Mouse (Mus musculus): Measurements from ENCODE around the gene Cd24a. TPM values are rescaled to one million over a fixed set of nuclear protein-coding genes. Genes with fewer than 3 reads are reported as not detected.

Cd24a gene
- polyA plus RNA-seq, 1 experiment from 2014 or later, result 425 TPM

DNA sequence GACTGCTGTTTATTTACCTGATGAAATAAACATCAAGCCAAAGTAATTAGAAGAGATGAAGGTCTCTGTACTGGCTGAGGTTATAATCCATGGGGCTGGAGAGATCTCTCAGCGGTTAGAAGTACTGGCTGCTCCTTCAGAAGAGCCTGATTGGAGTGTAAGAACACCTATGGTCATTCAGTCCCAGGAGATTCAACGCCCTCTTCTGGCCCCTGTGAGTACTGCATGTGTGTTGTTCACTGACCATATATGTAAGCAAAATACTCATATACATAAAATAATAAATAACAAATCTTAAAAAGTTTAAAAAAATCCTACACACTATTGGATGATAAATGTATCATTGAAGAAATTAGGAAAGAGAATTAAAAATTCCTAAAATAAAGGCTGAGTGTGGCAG lies 17.3 kb upstream of the Cd24a start:
- Histone ChIP-seq H3K9ac (no peak overlapping the region), H3K36me3 (no peaks in the 10 kb centered on the region), H3K27me3 (no peaks in the 10 kb centered on the region), H3K9me3 (replicated peaks) (no peaks in the 10 kb centered on the region), H3K27ac (no peak overlapping the region), H3K4me1 (no peaks in the 10 kb centered on the region), H3K4me3 (replicated peaks) (no peak overlapping the region), H3K4me2 (no peak overlapping the region)
- no peak for ATAC-seq (replicated peaks; ENCODE audit: low FRiP score)
- WGBS, result 38% methylated on average over 2 of the region's 2 CpGs

DNA sequence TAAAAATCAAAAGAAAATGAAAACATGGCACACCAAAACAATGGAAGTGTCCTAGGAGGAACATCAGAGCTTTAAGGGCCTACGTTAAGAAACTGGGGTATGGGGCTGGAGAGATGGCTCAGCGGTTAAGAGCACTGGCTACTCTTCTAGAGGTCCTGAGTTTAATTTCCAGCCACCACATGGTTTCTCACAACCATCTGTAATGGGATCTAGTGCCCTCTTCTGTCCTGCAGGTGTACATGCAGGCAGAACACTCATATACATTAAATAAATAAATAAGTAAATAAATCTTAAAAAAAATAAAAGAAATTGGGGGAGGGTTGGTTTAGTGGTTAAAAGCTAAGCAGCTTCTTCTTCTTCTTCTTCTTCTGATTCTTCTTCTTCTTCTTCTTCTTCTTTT lies 16.8 kb upstream of the Cd24a start:
- no peak overlapping the region for H3K27ac ChIP-seq
- H3K27me3 ChIP-seq, result no peaks in the 10 kb centered on the region
- H3K36me3 ChIP-seq, result no peaks in the 10 kb centered on the region
- no peak overlapping the region for H3K4me2 ChIP-seq
- no peaks in the 10 kb centered on the region for H3K9me3 ChIP-seq (replicated peaks)
- no peak for ATAC-seq (replicated peaks; ENCODE audit: low FRiP score)
- H3K9ac ChIP-seq, result no peak overlapping the region
- 90% methylated on average over 2 of the region's 2 CpGs for WGBS
- H3K4me3 ChIP-seq (replicated peaks), result no peak overlapping the region
- no peaks in the 10 kb centered on the region for H3K4me1 ChIP-seq

DNA sequence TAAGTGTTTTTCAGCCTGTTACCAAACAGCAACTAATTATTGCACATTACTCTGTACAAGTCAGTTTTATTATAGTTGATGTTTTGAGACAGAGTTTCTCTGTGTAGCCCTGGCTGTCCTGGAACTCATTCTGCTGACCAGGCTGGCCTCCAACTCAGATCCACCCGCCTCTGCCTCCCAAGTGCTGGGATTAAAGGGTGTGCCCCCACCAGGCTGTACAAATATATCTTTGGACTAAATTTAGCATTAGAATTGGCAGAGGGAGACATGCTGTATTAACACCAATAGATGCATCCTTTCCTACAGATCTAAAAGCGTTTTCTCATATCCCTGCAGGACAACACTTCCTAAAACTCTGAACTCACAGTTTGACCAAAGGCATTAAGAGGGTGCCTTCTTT lies 3.7 kb upstream of the Cd24a start:
- ATAC-seq (replicated peaks; ENCODE audit: low FRiP score), result no peak
- WGBS, result 79% methylated on average over 2 of the region's 2 CpGs
- peaks cover 7% of the 10 kb centered on the region for H3K9me3 ChIP-seq (replicated peaks)
- no peak overlapping the region for H3K27ac ChIP-seq
- H3K9ac ChIP-seq, result no peak overlapping the region
- H3K4me1 ChIP-seq, result peaks cover 15% of the 10 kb centered on the region; the same call in 1 of the 2 replicates
- no peaks in the 10 kb centered on the region for H3K27me3 ChIP-seq
- 0 out of 2 replicates have a peak, but pooled peaks cover 4% of the 10 kb centered on the region for H3K36me3 ChIP-seq
- H3K4me2 ChIP-seq, result no peak overlapping the region
- H3K4me3 ChIP-seq (replicated peaks), result no peak overlapping the region

DNA sequence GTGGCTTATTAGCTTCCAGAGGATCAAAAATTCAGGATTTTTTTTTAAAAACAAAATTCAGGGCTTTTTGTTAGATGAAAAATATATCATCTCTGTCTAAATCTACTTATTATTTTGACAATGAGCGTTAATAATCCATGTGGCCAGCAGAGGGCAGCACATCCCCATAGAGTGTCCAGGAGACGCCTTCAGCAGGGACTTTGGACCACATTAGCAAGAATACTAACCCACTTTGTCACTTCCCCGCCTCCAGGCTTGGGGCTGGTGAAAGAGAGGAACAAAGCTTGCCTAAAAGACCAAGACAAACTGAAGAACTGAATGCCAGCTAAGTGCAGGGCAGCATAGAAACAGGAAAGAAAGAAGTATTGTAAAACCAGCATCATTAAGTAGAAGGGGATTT lies 3.1 kb upstream of the Cd24a start:
- Histone ChIP-seq H3K27ac (no peak overlapping the region), H3K27me3 (no peaks in the 10 kb centered on the region), H3K4me1 (peaks cover 15% of the 10 kb centered on the region; the same call in 1 of the 2 replicates), H3K4me3 (replicated peaks) (no peak overlapping the region), H3K4me2 (no peak overlapping the region), H3K36me3 (0 out of 2 replicates have a peak, but pooled peaks cover 4% of the 10 kb centered on the region), H3K9me3 (replicated peaks) (peaks cover 7% of the 10 kb centered on the region), H3K9ac (no peak overlapping the region)
- WGBS, result 7% methylated on average over 3 of the region's 3 CpGs
- no peak for ATAC-seq (replicated peaks; ENCODE audit: low FRiP score)

DNA sequence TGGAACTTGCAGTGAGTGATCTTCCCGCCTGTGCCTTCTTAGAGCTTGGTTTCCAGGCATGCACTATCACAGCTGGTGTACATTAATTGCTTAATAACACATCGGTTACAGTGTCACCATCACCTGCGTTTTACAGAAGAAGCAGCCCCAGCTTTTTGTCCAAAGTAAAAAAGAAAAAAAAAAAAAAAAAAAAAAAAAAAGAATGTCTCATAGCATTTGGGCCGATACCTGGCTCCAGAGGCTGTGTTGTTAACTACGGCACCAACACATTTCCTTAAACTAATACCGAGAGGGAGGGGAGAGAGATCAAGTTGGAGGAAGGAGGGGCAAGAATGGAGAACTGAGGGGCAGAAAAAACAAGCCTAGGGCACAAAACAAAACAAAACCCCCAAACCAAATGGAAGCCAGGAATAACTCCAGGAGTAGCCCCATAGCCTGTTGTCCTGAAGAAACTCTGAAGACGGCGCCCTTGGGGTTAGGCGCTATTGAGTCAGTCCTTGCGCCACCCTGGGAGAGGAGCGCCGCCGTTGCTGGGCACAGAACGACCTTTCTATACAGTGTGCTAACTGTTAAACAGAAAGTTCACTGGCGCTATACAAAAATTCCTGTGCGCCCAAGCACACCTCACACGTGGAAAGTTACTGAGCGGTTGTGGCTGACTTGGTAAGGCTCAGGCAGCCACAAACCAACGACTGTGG lies 636 bp upstream of the Cd24a start:
- peaks cover 8% of the 10 kb centered on the region for H3K36me3 ChIP-seq
- H3K4me2 ChIP-seq, result peak overlapping the region; percentile 94
- H3K27me3 ChIP-seq, result no peaks in the 10 kb centered on the region
- no peaks in the 10 kb centered on the region for H3K9me3 ChIP-seq (replicated peaks)
- H3K4me3 ChIP-seq (replicated peaks), result peak overlapping the region; percentile 84
- WGBS, result 15% methylated on average over 19 of the region's 19 CpGs
- H3K9ac ChIP-seq, result peak overlapping the region; percentile 92
- peak; percentile 30 for ATAC-seq (replicated peaks; ENCODE audit: low FRiP score)
- peaks cover 21% of the 10 kb centered on the region; the same call in 1 of the 2 replicates for H3K4me1 ChIP-seq
- peak overlapping the region; percentile 100 for H3K27ac ChIP-seq

DNA sequence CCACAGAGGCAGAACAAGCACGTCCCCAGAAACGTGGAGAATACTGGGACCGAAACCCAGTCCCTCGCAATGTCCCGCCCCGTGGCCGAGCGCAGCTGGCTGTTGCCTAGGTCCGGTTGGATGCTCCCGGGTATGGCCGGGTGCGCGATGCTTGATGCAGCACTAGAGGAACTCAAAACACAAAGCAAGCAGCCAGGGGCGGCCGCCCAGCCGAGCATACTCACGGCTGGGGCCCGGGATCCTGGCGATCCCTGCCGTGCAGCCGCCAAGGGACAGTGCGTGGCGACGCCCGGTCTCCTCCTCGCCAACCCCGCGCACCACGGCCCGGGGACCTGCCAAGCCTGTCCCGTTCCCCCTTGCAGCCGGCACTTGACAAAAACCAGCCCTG lies 276 bp downstream of the Cd24a start:
- peak overlapping the region; percentile 84 for H3K4me3 ChIP-seq (replicated peaks)
- H3K36me3 ChIP-seq, result peaks cover 17% of the 10 kb centered on the region
- H3K27ac ChIP-seq, result peak overlapping the region; percentile 100
- ATAC-seq (replicated peaks; ENCODE audit: low FRiP score), result peak; percentile 64
- under 1% methylated on average over 32 of the region's 32 CpGs for WGBS
- H3K4me1 ChIP-seq, result peaks cover 21% of the 10 kb centered on the region; the same call in 1 of the 2 replicates
- peak overlapping the region; percentile 92 for H3K9ac ChIP-seq
- no peaks in the 10 kb centered on the region for H3K9me3 ChIP-seq (replicated peaks)
- H3K27me3 ChIP-seq, result no peaks in the 10 kb centered on the region
- peak overlapping the region; percentile 94 for H3K4me2 ChIP-seq

DNA sequence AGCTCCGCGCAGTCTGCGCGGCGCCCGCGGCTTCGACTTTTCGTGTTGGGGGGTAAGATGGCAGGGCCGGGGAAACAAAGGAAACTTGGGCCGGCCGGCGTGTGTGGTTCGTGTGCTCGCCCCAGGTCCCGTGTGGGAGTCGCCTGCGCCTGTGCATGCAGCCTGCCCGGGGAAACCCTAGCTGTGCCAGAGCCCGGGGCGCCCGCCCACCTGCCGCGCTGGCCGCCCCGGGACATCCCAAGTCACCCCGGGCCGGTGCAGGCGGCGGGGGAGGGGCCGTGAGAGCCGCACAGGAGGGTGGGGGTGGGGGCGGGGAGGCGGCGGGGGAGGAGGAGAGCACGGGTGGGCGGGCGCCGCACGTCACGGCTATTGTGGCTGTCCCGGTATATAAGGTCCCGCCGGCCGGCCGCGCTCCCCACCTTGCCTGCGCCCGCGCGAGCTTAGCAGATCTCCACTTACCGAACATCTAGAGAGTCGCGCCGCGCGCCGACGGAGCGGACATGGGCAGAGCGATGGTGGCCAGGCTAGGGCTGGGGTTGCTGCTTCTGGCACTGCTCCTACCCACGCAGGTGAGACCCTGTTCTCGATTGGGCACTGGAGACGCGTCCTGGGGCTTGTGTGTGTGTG lies 783 bp downstream of the Cd24a start:
- WGBS, result under 1% methylated on average over 49 of the region's 65 CpGs
- H3K9me3 ChIP-seq (replicated peaks), result no peaks in the 10 kb centered on the region
- peak overlapping the region; percentile 100 for H3K27ac ChIP-seq
- ATAC-seq (replicated peaks; ENCODE audit: low FRiP score), result peak; percentile 91
- H3K4me2 ChIP-seq, result peak overlapping the region; percentile 94
- H3K9ac ChIP-seq, result peak overlapping the region; percentile 92
- peaks cover 22% of the 10 kb centered on the region for H3K36me3 ChIP-seq
- H3K4me3 ChIP-seq (replicated peaks), result peak overlapping the region; percentile 84
- H3K27me3 ChIP-seq, result no peaks in the 10 kb centered on the region
- peaks cover 21% of the 10 kb centered on the region; the same call in 1 of the 2 replicates for H3K4me1 ChIP-seq

DNA sequence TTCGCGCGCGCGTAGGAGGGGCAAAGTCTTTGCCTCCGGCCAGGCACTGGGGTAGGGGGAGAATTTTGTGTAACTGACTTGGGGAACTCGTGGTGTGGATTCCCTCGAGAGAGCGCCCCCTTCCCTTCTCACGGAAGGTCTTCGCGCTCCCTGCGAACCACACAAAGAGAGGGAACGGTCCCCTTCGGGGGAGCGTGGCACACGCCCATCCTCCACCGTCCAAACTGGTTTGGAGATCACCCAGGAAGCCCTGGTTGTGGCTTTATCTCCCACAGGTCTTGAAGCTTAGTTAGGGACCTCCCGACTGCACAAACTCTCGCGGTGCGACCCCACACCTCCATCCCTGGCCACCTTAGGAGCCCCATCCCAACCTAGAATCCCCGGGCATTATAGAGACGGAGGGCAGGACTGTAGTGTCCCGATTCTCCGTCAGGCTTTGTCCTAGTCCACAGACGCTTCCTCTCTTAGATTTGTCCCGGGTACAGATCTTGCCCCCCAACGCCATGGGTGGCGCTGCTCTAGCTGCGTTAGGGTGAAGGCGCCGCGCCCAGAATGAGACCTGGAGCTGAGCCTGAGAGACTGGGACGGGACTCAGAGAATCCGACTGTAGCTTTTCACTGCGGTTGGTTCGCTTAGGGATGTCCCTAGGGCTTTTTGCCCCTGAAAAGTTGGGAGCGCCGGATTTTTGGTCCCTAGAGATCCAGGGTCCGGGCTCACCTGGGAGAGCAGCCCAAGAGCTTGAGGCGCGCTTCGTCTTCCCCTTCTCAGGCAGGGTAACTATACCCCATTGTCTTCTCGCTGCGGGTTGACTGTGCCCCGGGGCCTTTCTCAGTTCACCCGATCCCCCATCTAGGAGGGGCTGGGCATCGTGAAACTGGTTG lies 1.5 kb downstream of the Cd24a start:
- WGBS, result under 1% methylated on average over 49 of the region's 49 CpGs
- H3K9ac ChIP-seq, result peak overlapping the region; percentile 92
- H3K9me3 ChIP-seq (replicated peaks), result no peaks in the 10 kb centered on the region
- peak; percentile 20 for ATAC-seq (replicated peaks; ENCODE audit: low FRiP score)
- peak overlapping the region; percentile 100 for H3K27ac ChIP-seq
- peak overlapping the region; percentile 84 for H3K4me3 ChIP-seq (replicated peaks)
- no peaks in the 10 kb centered on the region for H3K27me3 ChIP-seq
- peak overlapping the region; percentile 94 for H3K4me2 ChIP-seq
- peaks cover 30% of the 10 kb centered on the region for H3K36me3 ChIP-seq
- H3K4me1 ChIP-seq, result peaks cover 21% of the 10 kb centered on the region; the same call in 1 of the 2 replicates

DNA sequence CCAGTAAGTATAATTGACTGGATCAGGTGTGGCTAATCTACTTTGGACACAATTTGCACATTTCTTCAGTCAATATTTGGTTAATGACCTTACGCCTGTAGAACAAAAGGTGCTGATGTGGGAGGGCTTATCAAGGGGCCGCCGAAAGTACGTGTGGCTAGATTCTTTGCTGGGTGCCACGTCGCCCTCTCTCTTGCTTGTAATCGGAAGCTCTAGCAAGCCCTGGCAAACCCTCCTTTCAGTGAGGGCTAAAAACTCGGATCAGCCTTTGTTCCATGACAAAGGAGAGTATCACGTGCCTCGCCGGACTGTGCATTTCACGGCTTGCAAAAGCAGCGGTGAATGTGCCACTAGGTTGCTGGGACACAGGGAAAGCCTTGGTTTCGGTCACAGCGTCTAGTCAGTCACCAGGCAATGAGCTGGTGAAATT lies 2.6 kb downstream of the Cd24a start:
- Histone ChIP-seq H3K4me1 (peaks cover 19% of the 10 kb centered on the region; the same call in 1 of the 2 replicates), H3K9ac (peak overlapping the region; percentile 92), H3K4me2 (peak overlapping the region; percentile 94), H3K27ac (peak overlapping the region; percentile 100), H3K4me3 (replicated peaks) (peak overlapping the region; percentile 84), H3K9me3 (replicated peaks) (no peaks in the 10 kb centered on the region), H3K36me3 (peaks cover 39% of the 10 kb centered on the region), H3K27me3 (no peaks in the 10 kb centered on the region)
- under 1% methylated on average over 15 of the region's 15 CpGs for WGBS
- ATAC-seq (replicated peaks; ENCODE audit: low FRiP score), result no peak; the same call in 1 of the 2 replicates

DNA sequence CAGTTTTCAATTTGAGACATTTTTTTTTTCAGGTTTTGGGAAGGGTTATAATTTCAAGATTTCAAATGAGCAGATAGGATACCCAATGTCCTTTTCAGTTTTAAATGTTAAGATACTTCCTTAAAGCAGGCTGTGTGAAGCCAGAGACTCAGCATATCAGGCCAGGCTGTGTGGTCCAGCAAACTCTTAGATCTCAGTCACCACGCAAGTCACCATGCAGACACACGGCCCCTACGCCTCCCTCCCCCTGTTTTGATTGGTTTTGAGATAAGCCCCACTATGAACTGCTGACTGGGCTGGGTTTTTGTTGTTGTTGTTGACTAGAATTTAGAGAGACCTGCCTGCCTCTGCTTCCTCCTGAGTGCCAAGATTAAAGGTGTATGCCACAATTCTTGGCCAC lies 3.2 kb downstream of the Cd24a start:
- peaks cover 39% of the 10 kb centered on the region for H3K36me3 ChIP-seq
- H3K27me3 ChIP-seq, result no peaks in the 10 kb centered on the region
- ATAC-seq (replicated peaks; ENCODE audit: low FRiP score), result no peak
- H3K9ac ChIP-seq, result peak overlapping the region; percentile 92
- 27% methylated on average over 3 of the region's 3 CpGs for WGBS
- peak overlapping the region; percentile 94 for H3K4me2 ChIP-seq
- H3K4me1 ChIP-seq, result peaks cover 19% of the 10 kb centered on the region; the same call in 1 of the 2 replicates
- H3K9me3 ChIP-seq (replicated peaks), result no peaks in the 10 kb centered on the region
- peak overlapping the region; percentile 84 for H3K4me3 ChIP-seq (replicated peaks)
- H3K27ac ChIP-seq, result peak overlapping the region; percentile 100

DNA sequence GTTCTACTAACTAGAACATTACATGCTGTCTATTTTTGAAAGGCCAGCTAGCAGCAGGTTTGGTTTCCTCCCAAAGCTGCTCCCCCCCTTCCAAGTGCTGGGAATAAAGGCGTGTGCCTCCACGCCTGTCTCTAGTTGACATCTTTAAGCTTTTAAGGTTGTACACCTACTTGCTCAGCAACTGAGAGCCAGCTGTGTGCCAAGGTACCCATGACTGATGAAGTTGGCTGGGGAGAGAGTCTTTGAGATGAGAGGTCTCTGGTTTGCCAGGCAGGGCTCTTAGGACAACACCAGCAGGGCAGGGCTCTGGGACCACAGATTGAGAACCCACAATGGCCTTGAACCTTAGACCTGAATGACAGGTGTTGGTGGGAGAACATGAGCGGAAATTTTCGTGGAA lies 6.5 kb downstream of the Cd24a start:
- H3K27ac ChIP-seq, result no peak overlapping the region
- no peak overlapping the region for H3K9ac ChIP-seq
- no peaks in the 10 kb centered on the region for H3K9me3 ChIP-seq (replicated peaks)
- H3K4me2 ChIP-seq, result no peak overlapping the region
- ATAC-seq (replicated peaks; ENCODE audit: low FRiP score), result no peak
- H3K27me3 ChIP-seq, result no peaks in the 10 kb centered on the region
- WGBS, result 96% methylated on average over 4 of the region's 4 CpGs
- H3K36me3 ChIP-seq, result peaks cover 39% of the 10 kb centered on the region
- no peak overlapping the region for H3K4me3 ChIP-seq (replicated peaks)
- peaks cover 17% of the 10 kb centered on the region for H3K4me1 ChIP-seq

Data from kidney, embryonic 15.5 days (tissue).